Mouse (Mus musculus) testis, adult 10 weeks (tissue): ENCODE data around the gene Dock8. TPM values are rescaled to one million over a fixed set of nuclear protein-coding genes. Genes with fewer than 3 reads are reported as not detected.

Experiments used
- polyA plus RNA-seq: library from polyadenylated mRNA; stranded (reverse); fragments of 350-450 nt; fragmentation: Illumina TruSeq; extraction: RNeasy Lipid Tissue Mini Kit (QIAGEN cat#74804); gene quantifications from one replicate; pipeline ENCODE4 v1.2.3, GENCODE M21; 2014; ENCODE audit warnings: low read depth, low replicate concordance

Gene Dock8
- 2.6 TPM for polyA plus RNA-seq

DNA sequence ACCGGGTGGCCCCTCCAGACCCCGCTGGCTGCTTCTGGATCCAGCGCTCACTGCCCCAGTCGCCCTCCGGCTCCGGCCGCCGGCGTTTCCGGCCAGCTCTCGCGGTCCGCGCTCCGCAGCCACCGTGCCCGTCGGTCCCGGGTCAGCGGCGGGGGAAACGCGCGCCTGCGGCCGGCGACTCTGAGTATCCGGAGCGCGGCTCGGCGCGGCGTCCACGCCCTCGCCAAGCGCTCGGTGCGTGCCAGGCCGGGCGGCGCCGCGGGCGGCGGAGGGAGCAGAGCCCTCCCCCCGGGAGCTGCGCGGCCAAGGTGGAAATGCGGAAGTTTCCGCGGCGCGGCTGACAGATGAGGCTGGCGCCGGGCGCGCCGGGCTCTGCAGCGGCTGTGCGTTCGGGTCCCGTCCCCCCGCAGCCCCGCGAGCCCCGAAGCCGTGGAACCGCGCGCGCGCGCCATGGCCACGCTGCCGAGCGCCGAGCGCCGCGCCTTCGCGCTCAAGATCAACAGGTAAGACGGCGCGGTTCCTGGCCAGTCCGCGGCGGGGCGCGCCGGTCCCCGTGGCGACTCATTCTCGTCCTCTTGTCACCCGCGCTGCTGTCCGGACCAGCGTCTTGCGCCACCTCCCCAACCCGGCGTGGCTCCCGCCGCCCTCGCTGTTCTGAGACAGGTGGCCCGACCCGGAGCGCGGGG lies at the start of gene Dock8:
TSS of gene Dock8 (plus strand) at position 334 of the 686 bp plus-strand sequence.

DNA sequence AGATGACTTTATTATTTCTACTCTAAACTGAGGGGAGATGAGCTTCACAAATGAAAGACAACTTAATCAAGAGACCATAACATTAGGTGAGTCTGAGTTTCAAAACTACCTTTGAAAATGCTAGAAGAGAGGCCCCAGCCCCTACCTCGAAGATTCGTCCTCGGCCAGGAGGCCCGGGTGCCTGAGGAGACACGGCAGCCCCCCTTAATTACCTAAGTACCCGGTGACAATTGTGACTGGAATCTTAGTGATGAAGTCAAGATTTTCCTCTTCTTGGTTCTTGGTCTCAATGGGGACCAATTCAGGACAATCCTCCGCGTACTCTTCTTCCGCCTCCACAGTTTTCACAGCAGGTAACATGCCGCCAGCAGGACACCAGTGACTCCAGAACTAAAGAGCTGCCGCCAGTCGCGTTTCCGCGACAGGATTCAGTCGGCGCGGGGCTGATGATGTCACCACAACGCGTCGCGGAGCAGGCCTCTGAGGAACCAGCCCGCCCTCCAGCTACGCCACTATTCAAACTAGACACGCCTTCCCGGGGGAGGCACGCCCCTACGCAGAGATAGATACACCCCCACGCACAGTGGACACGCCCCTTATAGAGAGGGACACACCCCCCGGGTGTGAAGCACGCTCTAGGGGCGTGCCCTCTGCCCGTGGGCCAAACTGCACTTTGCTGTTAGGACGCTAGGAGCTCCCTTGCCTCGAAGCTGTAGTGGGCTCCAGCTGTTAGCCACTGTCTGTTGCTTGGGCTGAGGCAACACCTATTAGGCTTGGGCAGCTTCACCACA lies 38.0 kb upstream of the Dock8 start, which contains the start of gene Cbwd1:
TSS of gene Cbwd1 (minus strand) at position 439 of the 791 bp plus-strand sequence.

DNA sequence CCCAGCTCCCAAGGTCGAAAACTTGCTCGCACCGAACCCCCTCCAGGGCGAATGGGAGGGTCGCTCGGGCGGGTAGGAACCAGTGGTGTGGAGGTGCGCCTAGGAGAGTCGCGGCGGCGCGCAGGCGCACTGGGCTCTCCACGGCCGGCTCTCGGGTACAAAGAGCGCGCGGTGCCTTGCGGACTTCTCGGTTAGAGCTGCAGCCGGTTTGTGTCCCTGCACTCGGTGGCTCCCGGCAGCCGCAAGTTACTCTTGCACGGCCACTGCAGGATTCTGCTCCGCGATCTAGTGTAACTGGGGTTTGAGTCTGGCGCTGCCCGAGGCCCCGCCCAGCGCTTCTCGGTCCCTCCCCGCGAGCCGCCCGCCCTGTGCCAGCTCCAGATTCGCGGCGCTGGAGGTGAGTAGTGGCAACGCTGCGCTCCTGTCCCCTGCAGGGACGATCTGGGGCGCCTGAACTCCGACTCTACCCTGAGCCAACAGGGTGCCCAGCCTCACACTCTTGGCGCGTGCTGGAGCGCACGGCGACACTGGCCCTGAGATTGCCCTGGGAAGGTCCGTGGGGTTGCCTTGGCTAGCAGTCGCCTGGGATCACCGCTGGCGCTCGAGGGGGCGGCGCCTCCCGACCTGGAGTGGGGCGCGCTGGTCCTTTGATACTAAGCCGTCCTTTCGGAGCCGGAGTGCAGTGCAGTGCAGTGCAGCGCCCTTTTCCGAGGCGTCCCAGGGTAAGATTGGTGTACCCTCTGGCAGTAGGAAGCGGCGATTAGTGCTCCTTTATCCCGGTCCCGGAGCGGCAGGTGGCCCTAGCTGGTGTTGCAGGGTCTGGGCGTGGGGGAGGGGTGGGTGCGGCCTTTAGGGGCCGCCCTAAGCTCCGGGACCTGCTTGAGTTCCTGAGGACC lies 237.5 kb downstream of the Dock8 start, which contains the start of gene Kank1:
TSS of gene Kank1 (plus strand) at position 380 of the 896 bp plus-strand sequence.

Other genes with a start within 250 kb of the Dock8 start
- 0.78 TPM for gene Pgm5, start 137.7 kb upstream of the Dock8 start, polyA plus RNA-seq
- 107 TPM for gene Gm10053, start 123.8 kb upstream of the Dock8 start, polyA plus RNA-seq
- not detected for gene Foxd4, start 98.3 kb upstream of the Dock8 start, polyA plus RNA-seq
- 97.3 TPM for gene Cbwd1, start 37.9 kb upstream of the Dock8 start, polyA plus RNA-seq
- 8.4 TPM for gene Kank1, start 237.4 kb downstream of the Dock8 start, polyA plus RNA-seq